Mouse (Mus musculus) heart, postnatal 0 days (tissue): ENCODE measurements at regions not wholly inside any gene's neighbourhood (a gene's known extent, or its start where the extent isn't known, plus 50 kb on each side); places are given as distances from the start of the nearest gene placed in this dataset.

Experiments used
- CTCF ChIP-seq: IDR thresholded peaks from 2 replicates; pipeline ENCODE4 v1.5.1; 2016; ENCODE audit warnings: antibody characterized with exemption, control low read depth, low read depth
- EP300 ChIP-seq: IDR thresholded peaks from 2 replicates; pipeline ENCODE4 v1.6.1; 2016; ENCODE audit warnings: antibody characterized with exemption, low read depth

DNA sequence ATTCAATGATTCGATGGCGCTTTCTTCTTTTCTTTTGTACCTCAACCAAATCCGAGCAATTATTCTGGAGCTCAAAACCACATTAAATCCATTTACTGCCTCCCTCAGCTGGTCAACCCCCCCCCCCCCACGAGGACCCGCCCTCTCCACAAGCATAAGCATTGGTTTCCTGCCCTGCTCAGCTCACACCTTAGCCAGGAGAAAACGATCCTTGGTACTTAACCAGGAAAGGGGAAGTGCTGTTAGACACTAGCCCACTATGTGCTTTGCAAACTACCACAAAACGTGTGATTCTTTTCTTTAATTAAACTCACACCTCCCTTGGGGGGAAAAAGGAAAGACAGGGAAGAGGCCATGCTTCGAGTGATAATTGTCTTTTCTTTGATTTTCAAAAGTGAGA is 169.8 kb downstream of the Arrdc4 start:
- no peak for TF ChIP-seq CTCF
- no peak for TF ChIP-seq EP300
